Mouse (Mus musculus) heart, embryonic 10.5 days (tissue): ENCODE results near the gene Nptn. TPM values are rescaled to one million over a fixed set of nuclear protein-coding genes. Genes with fewer than 3 reads are reported as not detected.

Experiments
- DNase-seq: peaks from one replicate; pipeline ENCODE4 v3.0.0-alpha.2; 2017; ENCODE audit warnings: low spot score
- H3K27ac ChIP-seq: fragments of 300-500 bp; sonication (generic); 2 replicates; pipeline ENCODE4 v1.5.1; 2016; ENCODE audit warnings: mild to moderate bottlenecking
- H3K27me3 ChIP-seq: fragments of 300-500 bp; sonication (generic); 2 replicates; pipeline ENCODE4 v1.6.1; 2016; ENCODE audit warnings: mild to moderate bottlenecking; ENCODE audit not compliant: poor library complexity, insufficient read depth, severe bottlenecking
- H3K36me3 ChIP-seq: fragments of 300-500 bp; sonication (generic); 2 replicates; pipeline ENCODE4 v1.6.1; 2016; ENCODE audit warnings: mild to moderate bottlenecking, moderate library complexity
- H3K4me1 ChIP-seq: fragments of 300-500 bp; sonication (generic); 2 replicates; pipeline ENCODE4 v1.6.1; 2016; ENCODE audit warnings: mild to moderate bottlenecking
- H3K4me3 ChIP-seq: fragments of 300-500 bp; sonication (generic); 2 replicates; pipeline ENCODE4 v1.5.1; 2016; ENCODE audit warnings: mild to moderate bottlenecking, moderate library complexity
- H3K9me3 ChIP-seq: fragments of 300-500 bp; sonication (generic); 2 replicates; pipeline ENCODE4 v1.6.1; 2016; ENCODE audit warnings: mild to moderate bottlenecking, moderate library complexity
- WGBS: fragments of 180-500 bp; shearing (Covaris S2); methylation state at CpG from one replicate; pipeline ENCODE4 v1.1.7; 2016; 5-methylcytosine and 5-hydroxymethylcytosine counted together
- polyA plus RNA-seq: library from polyadenylated mRNA; unstranded; fragments of >200 nt; fragmentation: Nextera tagmentation; extraction: Ambion mirVana; gene quantifications from 2 replicates; pipeline ENCODE4 v1.2.1, GENCODE M21; 2016

Gene Nptn
- polyA plus RNA-seq, 1 experiment from 2014 or later = 88.3 TPM

- H3K36me3 ChIP-seq = no peaks in the 10 kb centered on the region
- 79% methylated on average over 4 of the region's 4 CpGs for WGBS
- H3K27me3 ChIP-seq = no peaks in the 10 kb centered on the region
- peak; percentile 71 for DNase-seq
- peaks cover 28% of the 10 kb centered on the region for H3K4me1 ChIP-seq
- no peak overlapping the region for H3K27ac ChIP-seq
- H3K9me3 ChIP-seq = no peaks in the 10 kb centered on the region
- no peak overlapping the region for H3K4me3 ChIP-seq
Measured at GRCm38 (mm10) chr9:58688076-58688475, 106.0 kb downstream of the Nptn start.

- Histone ChIP-seq H3K36me3 (no peaks in the 10 kb centered on the region; the same call in 1 of the 2 replicates), H3K4me1 (peaks cover 30% of the 10 kb centered on the region), H3K4me3 (no peak overlapping the region), H3K9me3 (no peaks in the 10 kb centered on the region), H3K27ac (no peak overlapping the region), H3K27me3 (no peaks in the 10 kb centered on the region)
- WGBS = 76% methylated on average over 4 of the region's 4 CpGs
- DNase-seq = peak; percentile 74
Measured at GRCm38 (mm10) chr9:58690701-58691100, 108.7 kb downstream of the Nptn start.

- Histone ChIP-seq H3K27ac (0 out of 2 replicates have a peak overlapping the region, but pooled peaks have one; percentile 6), H3K4me3 (no peak overlapping the region), H3K4me1 (peaks cover 30% of the 10 kb centered on the region), H3K27me3 (no peaks in the 10 kb centered on the region), H3K9me3 (no peaks in the 10 kb centered on the region), H3K36me3 (no peaks in the 10 kb centered on the region; the same call in 1 of the 2 replicates)
- WGBS = 63% methylated on average over 7 of the region's 7 CpGs
- peak; percentile 63 for DNase-seq
Measured at GRCm38 (mm10) chr9:58691471-58691870, 109.4 kb downstream of the Nptn start.

GRCm38 (mm10) chr9:58698486-58698885, 116.4 kb downstream of the Nptn start:
- Histone ChIP-seq H3K36me3 (no peaks in the 10 kb centered on the region; the same call in 1 of the 2 replicates), H3K9me3 (no peaks in the 10 kb centered on the region), H3K27me3 (no peaks in the 10 kb centered on the region), H3K4me3 (no peak overlapping the region), H3K27ac (no peak overlapping the region), H3K4me1 (no peaks in the 10 kb centered on the region)
- 82% methylated on average over 2 of the region's 2 CpGs for WGBS
- DNase-seq = peak; percentile 58

GRCm38 (mm10) chr9:58701751-58702150, 119.7 kb downstream of the Nptn start:
- Histone ChIP-seq H3K27me3 (no peaks in the 10 kb centered on the region), H3K9me3 (no peaks in the 10 kb centered on the region), H3K4me3 (no peak overlapping the region), H3K36me3 (no peaks in the 10 kb centered on the region), H3K4me1 (peaks cover 3% of the 10 kb centered on the region; the same call in 1 of the 2 replicates), H3K27ac (no peak overlapping the region)
- 84% methylated on average over 2 of the region's 2 CpGs for WGBS
- DNase-seq = peak; percentile 50

- no peaks in the 10 kb centered on the region for H3K27me3 ChIP-seq
- peaks cover 3% of the 10 kb centered on the region; the same call in 1 of the 2 replicates for H3K4me1 ChIP-seq
- WGBS = 89% methylated on average over 7 of the region's 7 CpGs
- DNase-seq = peak; percentile 62
- no peak overlapping the region for H3K27ac ChIP-seq
- no peak overlapping the region for H3K4me3 ChIP-seq
- H3K36me3 ChIP-seq = no peaks in the 10 kb centered on the region
- no peaks in the 10 kb centered on the region for H3K9me3 ChIP-seq
Measured at GRCm38 (mm10) chr9:58703766-58704165, 121.7 kb downstream of the Nptn start.

- H3K4me3 ChIP-seq = no peak overlapping the region
- peaks cover 3% of the 10 kb centered on the region; the same call in 1 of the 2 replicates for H3K4me1 ChIP-seq
- H3K27me3 ChIP-seq = no peaks in the 10 kb centered on the region
- H3K36me3 ChIP-seq = no peaks in the 10 kb centered on the region
- no peaks in the 10 kb centered on the region for H3K9me3 ChIP-seq
- DNase-seq = peak; percentile 25
- H3K27ac ChIP-seq = no peak overlapping the region
- WGBS = 83% methylated on average over 7 of the region's 7 CpGs
Measured at GRCm38 (mm10) chr9:58706024-58706423, 124.0 kb downstream of the Nptn start.

Other genes with a start within 250 kb of the Nptn start
- gene Tbc1d21, start 211.8 kb upstream of the Nptn start, polyA plus RNA-seq = not detected in 2 replicates
- gene Insyn1, start 93.6 kb upstream of the Nptn start, polyA plus RNA-seq = 1.2 and 1.3 TPM in 2 replicates
- 33.1 and 38.8 TPM in 2 replicates for gene Cd276, start 26.8 kb upstream of the Nptn start, polyA plus RNA-seq
- 11.6 and 16.5 TPM in 2 replicates for gene Rec114, start 161.7 kb downstream of the Nptn start, polyA plus RNA-seq
- 3.0 and 3.8 TPM in 2 replicates for gene Hcn4, start 241.2 kb downstream of the Nptn start, polyA plus RNA-seq